Mouse (Mus musculus) forebrain, embryonic 15.5 days (tissue): ENCODE measurements at regions not wholly inside any gene's neighbourhood (a gene's known extent, or its start where the extent isn't known, plus 50 kb on each side); places are given as distances from the start of the nearest gene placed in this dataset.

Source experiments
- ATAC-seq: fragments of 200-750 bp; cut with Nextera tagmentation; replicated peaks from 2 replicates; pipeline ENCODE4 v1.8.0; 2017; ENCODE audit warnings: mild to moderate bottlenecking, moderate TSS enrichment, moderate library complexity
- H3K27ac ChIP-seq: fragments of 300-500 bp; sonication (generic); replicated peaks from 2 replicates; pipeline ENCODE4 v1.5.1; 2015; ENCODE audit warnings: mild to moderate bottlenecking, inconsistent platforms
- H3K27me3 ChIP-seq: fragments of 300-500 bp; sonication (generic); 2 replicates; pipeline ENCODE4 v1.6.1; 2015; ENCODE audit warnings: inconsistent platforms
- H3K36me3 ChIP-seq: fragments of 300-500 bp; sonication (generic); 2 replicates; pipeline ENCODE4 v1.6.1; 2015; ENCODE audit warnings: mild to moderate bottlenecking, inconsistent platforms
- H3K4me1 ChIP-seq: fragments of 300-500 bp; sonication (generic); 2 replicates; pipeline ENCODE4 v1.6.1; 2015; ENCODE audit warnings: inconsistent platforms
- H3K4me2 ChIP-seq: fragments of 300-500 bp; sonication (generic); replicated peaks from 2 replicates; pipeline ENCODE4 v1.6.1; 2015; ENCODE audit warnings: mild to moderate bottlenecking, inconsistent platforms
- H3K4me3 ChIP-seq: fragments of 300-500 bp; sonication (generic); 2 replicates; pipeline ENCODE4 v1.5.1; 2015; ENCODE audit warnings: mild to moderate bottlenecking, inconsistent platforms
- H3K9ac ChIP-seq: fragments of 300-500 bp; sonication (generic); replicated peaks from 2 replicates; pipeline ENCODE4 v1.6.1; 2015; ENCODE audit warnings: mild to moderate bottlenecking, inconsistent platforms
- H3K9me3 ChIP-seq: fragments of 300-500 bp; sonication (generic); 2 replicates; pipeline ENCODE4 v1.6.1; 2016; ENCODE audit warnings: inconsistent platforms
- WGBS: fragments of 180-500 bp; shearing (Covaris S2); methylation state at CpG from one replicate; pipeline ENCODE4 v1.1.7; 2015; ENCODE audit warnings: mixed read lengths; 5-methylcytosine and 5-hydroxymethylcytosine counted together

DNA sequence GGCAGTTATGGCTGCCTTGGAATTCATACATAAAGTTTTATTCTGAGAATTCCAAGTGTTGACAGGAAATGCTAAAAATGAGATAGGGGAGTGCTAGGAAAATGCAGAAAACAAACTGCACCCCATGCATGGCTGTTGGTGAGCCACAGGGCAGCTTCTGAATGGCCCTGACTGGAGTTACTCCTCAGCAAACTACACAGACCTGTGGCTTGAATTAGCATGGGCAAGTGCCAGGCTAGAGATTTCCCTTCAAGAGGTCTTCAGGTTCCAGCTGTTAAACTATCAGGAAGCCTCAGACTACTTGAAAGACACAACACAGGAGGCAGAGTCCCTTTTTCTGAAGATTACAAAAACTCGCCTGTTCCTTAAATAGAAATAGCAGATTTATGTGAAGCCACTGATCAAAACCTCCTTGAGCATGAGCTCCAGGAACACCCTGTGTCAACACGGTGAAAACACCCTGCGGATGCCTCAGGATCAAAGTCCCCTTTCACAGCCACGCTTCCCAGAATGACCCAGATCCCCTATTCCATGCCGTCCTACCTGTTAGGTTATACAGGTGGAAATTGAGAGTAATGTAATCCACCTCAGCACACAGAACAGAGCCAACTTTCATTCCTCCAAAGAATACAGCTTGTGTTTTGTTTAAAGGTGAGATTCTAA, 217.9 kb upstream of the Impg1 start:
- WGBS = 85% methylated on average over 5 of the region's 5 CpGs

DNA sequence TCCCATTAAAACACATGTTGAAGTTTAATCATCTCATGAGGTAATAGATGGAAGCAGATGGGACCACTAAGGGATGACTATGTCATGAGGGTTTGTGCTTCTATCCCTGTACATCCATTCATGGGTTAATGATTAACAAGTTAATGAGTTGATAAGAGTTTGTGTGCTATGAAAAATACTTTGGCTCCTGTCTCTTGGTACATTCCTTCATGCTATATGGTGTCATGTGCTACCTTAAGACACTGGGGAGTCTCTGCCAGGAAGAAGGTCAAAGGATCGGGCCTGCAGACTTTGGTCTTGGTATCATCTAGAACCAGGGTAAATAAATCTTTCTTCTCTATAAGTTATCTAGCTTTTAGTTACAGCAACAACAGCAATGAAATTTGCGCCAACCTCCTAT, 216.4 kb upstream of the Impg1 start:
- no peak for ATAC-seq
- Histone ChIP-seq H3K4me3 (no peak overlapping the region), H3K36me3 (no peaks in the 10 kb centered on the region), H3K9me3 (no peaks in the 10 kb centered on the region), H3K27ac (no peak overlapping the region), H3K4me2 (no peak overlapping the region), H3K9ac (no peak overlapping the region), H3K4me1 (no peaks in the 10 kb centered on the region), H3K27me3 (no peaks in the 10 kb centered on the region)
- WGBS = 97% methylated on average over 2 of the region's 2 CpGs

More for the DNA sequence above, 217.9 kb upstream of the Impg1 start:
- H3K4me3 ChIP-seq = no peak overlapping the region
- ATAC-seq = no peak
- no peaks in the 10 kb centered on the region for H3K9me3 ChIP-seq
- H3K27me3 ChIP-seq = no peaks in the 10 kb centered on the region
- H3K27ac ChIP-seq = no peak overlapping the region
- no peaks in the 10 kb centered on the region for H3K36me3 ChIP-seq
- H3K4me1 ChIP-seq = no peaks in the 10 kb centered on the region
- H3K9ac ChIP-seq = no peak overlapping the region
- H3K4me2 ChIP-seq = no peak overlapping the region

DNA sequence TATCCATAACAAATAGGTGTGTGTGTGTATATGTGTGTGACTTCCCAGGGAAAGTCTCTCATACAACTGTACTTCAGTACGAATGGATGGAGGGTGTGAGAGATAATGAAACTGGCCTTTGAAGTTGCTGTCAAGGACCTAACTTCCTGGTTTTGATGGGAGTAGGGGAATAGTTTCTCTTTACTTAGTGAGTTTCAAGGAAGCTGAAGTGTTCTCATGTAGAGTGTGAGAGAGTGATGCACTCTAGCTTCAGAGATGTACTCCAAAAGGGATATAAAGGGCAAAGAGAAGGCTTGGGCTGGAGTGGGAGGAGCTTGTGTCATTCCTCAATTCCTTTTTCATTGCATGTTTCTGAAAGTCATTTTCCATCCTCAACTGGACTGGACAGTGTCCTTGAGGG, 206.2 kb upstream of the Impg1 start:
- H3K9ac ChIP-seq = no peak overlapping the region
- H3K4me2 ChIP-seq = no peak overlapping the region
- no peak overlapping the region for H3K4me3 ChIP-seq
- H3K36me3 ChIP-seq = no peaks in the 10 kb centered on the region
- WGBS = 89% methylated on average over 1 of the region's 1 CpGs
- no peak for ATAC-seq
- no peaks in the 10 kb centered on the region for H3K4me1 ChIP-seq
- H3K27me3 ChIP-seq = no peaks in the 10 kb centered on the region
- no peak overlapping the region for H3K27ac ChIP-seq
- H3K9me3 ChIP-seq = no peaks in the 10 kb centered on the region

DNA sequence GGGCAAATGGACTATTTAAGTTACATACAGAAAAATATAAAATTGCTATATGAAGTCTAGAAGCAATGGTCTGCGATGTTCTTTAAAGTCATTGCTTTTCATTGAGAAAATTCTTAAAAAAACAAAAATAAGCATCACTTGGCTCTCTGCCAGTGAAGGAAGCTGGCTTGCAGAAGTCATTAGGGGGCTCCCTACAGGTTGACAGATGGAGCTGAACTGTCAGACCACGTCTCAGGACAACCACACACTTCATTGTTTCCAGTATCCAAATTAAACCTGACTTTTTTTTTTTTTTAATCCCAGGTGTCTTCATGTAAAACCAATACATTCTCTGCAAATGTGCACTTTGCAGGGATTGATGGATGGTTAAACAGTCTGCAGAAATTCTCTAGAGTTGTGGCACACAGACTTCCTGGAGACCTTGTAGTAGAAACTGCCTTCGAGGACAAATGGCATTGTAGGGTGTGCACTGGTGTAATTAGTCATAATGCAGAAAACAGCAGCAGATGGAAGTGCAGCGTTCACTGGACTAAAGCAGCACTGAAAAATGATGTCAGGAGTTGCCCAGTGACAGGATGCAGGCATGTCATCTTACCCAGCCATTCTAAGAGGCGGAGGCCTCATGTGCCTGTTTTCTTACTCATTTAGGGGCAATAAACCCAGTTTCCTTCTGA, 203.4 kb upstream of the Impg1 start:
- Histone ChIP-seq H3K27ac (no peak overlapping the region), H3K27me3 (no peaks in the 10 kb centered on the region), H3K36me3 (no peaks in the 10 kb centered on the region), H3K9me3 (no peaks in the 10 kb centered on the region), H3K4me1 (no peaks in the 10 kb centered on the region), H3K4me2 (no peak overlapping the region), H3K4me3 (no peak overlapping the region), H3K9ac (no peak overlapping the region)
- no peak for ATAC-seq
- WGBS = 66% methylated on average over 5 of the region's 5 CpGs

DNA sequence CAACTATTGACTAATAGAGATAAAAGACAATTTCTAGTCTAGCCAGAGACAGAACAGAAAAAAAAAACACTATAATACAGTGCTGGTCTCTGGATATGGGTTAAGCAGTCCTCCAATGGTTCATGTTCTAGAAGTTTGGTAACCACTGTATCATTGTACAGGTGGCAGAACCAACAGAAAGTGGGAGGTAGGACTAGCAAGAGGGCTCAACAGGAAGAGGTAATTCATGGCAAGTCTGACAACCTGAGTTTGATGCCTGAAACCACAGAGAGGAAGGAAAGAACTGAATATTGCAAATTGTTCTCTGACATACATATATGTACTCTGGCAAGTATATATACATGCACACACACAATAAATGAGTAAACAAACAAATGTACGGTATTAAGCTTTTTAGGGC, 193.5 kb upstream of the Impg1 start:
- ATAC-seq = no peak
- no peaks in the 10 kb centered on the region for H3K4me1 ChIP-seq
- 87% methylated on average over 1 of the region's 1 CpGs for WGBS
- no peaks in the 10 kb centered on the region for H3K27me3 ChIP-seq
- H3K27ac ChIP-seq = no peak overlapping the region
- H3K9me3 ChIP-seq = no peaks in the 10 kb centered on the region
- H3K4me2 ChIP-seq = no peak overlapping the region
- no peak overlapping the region for H3K4me3 ChIP-seq
- no peaks in the 10 kb centered on the region for H3K36me3 ChIP-seq
- H3K9ac ChIP-seq = no peak overlapping the region

DNA sequence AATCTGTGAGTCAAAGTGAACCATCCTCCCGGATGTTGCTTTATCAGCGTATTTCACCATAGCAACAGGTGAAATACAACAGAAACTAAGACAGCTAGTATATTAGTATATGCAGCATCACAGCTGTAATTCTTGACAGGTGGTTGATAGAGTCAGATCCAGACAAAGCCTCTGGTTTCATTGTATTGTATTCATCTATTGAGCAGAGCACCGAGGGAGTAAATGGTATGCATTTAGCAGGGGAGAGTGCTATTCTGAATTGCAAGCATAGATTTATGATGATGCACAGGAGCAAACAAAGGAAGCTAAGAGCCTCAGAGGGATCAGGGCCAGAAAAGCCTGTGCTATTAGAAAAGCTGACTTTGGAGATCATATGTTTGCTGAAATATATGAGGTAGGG, 149.8 kb upstream of the Impg1 start:
- H3K27ac ChIP-seq = no peak overlapping the region
- no peak overlapping the region for H3K9ac ChIP-seq
- no peaks in the 10 kb centered on the region for H3K9me3 ChIP-seq
- ATAC-seq = no peak
- no peak overlapping the region for H3K4me2 ChIP-seq
- H3K27me3 ChIP-seq = no peaks in the 10 kb centered on the region
- no peaks in the 10 kb centered on the region for H3K4me1 ChIP-seq
- WGBS = 66% methylated on average over 3 of the region's 3 CpGs
- H3K4me3 ChIP-seq = no peak overlapping the region
- no peaks in the 10 kb centered on the region for H3K36me3 ChIP-seq

DNA sequence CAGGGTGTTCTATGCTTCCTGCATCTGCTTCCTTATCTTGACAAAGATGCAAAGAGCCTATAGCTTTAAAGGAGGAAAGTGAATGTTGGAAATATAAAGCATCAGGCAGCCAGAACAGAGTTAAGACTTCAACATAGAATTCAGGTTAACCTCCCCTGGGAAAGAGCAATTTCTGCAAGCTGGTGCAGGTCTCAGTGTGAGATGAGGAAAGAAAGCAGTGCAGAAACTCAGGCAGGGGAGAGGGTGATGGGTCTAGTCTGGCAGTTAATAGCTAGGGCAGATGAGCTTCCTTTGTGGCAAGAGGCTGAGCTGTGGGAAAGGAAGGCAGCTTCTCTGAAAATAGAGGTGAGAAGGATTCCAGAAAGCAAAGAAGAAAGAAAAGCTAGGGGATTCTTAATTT, 134.7 kb upstream of the Impg1 start:
- Histone ChIP-seq H3K4me2 (no peak overlapping the region), H3K27me3 (no peaks in the 10 kb centered on the region), H3K9me3 (no peaks in the 10 kb centered on the region), H3K27ac (no peak overlapping the region), H3K9ac (no peak overlapping the region), H3K4me1 (no peaks in the 10 kb centered on the region), H3K4me3 (no peak overlapping the region), H3K36me3 (no peaks in the 10 kb centered on the region)
- no peak for ATAC-seq

DNA sequence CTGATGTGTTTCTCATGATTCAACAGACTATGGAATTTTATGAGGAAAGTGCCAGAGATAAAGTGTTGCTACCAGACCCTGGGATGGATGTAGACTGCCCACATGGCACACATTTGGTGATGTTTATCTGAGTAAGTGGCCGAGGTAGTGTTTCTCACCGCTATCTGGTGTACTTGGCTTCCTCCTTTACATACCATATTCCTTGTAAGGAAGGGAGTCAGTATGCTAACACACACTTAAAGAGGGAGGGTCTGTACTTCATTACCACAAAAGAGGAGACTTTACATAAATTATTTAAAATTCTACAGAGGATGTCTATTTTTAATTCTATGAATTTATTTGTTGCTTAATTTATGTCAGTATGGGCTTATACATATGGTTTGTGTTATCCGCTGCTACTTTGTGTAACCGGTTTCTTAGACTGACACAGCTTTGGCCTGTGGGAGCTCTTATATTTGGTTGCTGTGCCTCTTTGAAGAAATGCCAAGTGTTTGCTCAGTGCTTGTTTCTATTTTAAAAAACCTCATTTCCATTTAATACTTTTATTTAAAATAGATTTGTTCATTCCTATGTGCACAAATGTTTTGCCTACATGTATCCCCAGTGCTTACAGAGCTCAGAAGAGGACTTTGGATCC, 100.2 kb upstream of the Impg1 start:
- H3K4me3 ChIP-seq = no peak overlapping the region
- H3K9me3 ChIP-seq = no peaks in the 10 kb centered on the region
- no peak overlapping the region for H3K27ac ChIP-seq
- no peak overlapping the region for H3K9ac ChIP-seq
- H3K4me1 ChIP-seq = no peaks in the 10 kb centered on the region
- no peak for ATAC-seq
- WGBS = 85% methylated on average over 4 of the region's 4 CpGs
- no peak overlapping the region for H3K4me2 ChIP-seq
- H3K27me3 ChIP-seq = no peaks in the 10 kb centered on the region
- no peaks in the 10 kb centered on the region for H3K36me3 ChIP-seq

DNA sequence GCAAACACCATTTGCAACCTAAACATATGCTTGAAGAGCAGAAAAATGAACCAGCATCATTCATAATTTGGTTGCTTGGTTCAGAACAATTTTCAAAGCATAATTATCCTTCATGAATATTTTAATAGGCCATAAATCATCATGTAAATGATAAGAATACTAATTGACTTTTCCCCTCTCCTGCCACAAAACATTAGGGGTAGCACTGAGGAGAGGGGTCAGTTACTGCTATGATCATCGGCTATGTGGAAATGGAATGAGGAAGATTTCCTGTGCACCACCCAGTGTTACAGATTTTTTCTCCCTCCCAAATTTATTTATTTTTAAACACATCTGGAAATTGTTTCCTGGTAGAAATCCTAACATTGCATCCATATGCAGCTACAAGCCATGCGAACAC, 98.4 kb upstream of the Impg1 start:
- Histone ChIP-seq H3K9me3 (no peaks in the 10 kb centered on the region), H3K27ac (no peak overlapping the region), H3K36me3 (no peaks in the 10 kb centered on the region), H3K27me3 (no peaks in the 10 kb centered on the region), H3K4me2 (no peak overlapping the region), H3K9ac (no peak overlapping the region), H3K4me1 (no peaks in the 10 kb centered on the region), H3K4me3 (no peak overlapping the region)
- WGBS = 90% methylated on average over 2 of the region's 2 CpGs
- no peak for ATAC-seq

DNA sequence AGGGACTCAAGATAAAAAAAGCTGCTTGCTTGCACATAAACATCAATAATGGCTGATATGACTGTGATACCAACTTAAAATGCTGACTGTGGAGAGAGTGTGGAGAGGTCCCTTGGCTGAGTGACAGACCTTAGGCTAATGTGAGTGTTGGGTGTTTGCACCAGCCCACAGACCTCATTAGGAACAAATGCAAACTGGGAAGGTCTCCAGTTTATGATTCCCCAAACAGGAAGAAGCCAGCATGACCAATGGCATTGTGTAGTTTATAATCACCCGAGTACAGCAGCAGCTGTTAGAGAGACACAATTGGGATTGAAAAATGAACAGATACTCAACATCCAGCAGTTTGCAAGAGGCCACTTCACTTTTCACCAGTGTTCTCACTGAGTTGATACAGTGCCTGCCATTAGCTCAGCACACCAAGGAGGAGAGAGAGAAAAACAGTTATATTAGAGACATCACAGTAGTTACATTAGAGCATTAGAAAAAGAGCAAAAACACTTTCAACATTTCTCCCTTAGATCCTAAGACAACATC, 90.3 kb upstream of the Impg1 start:
- no peak overlapping the region for H3K9ac ChIP-seq
- no peaks in the 10 kb centered on the region for H3K9me3 ChIP-seq
- H3K4me2 ChIP-seq = no peak overlapping the region
- H3K36me3 ChIP-seq = no peaks in the 10 kb centered on the region
- H3K4me1 ChIP-seq = no peaks in the 10 kb centered on the region
- no peak for ATAC-seq
- no peaks in the 10 kb centered on the region for H3K27me3 ChIP-seq
- H3K27ac ChIP-seq = no peak overlapping the region
- WGBS = 41% methylated on average over 1 of the region's 1 CpGs
- no peak overlapping the region for H3K4me3 ChIP-seq
